Mouse (Mus musculus): ENCODE measurements around the gene Lamb3.

DNA sequence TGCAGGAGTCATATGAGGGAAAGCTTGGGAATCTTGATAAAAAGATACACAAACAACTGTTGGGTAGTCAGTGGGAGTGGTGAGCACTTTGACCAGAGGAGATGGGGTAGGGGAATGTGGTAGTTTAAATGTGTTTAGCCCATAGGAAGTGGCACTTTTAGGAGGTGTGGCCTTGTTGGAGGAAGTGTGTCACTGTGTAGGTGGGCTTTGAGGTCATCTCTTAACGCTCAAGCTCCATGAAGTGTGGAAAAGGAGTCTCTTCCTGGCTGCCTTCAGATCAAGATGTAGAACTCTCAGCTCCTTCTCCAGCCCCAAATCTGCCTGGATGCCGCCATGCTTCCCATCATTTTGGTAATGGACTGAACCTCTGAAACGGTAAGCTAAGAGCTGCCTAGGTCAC, at the start of gene Lamb3:
- TF ChIP-seq CTCF (IDR thresholded peaks at IDR 0.05; ENCODE audit: low read depth, low read length) (no peak), GATA1 (IDR thresholded peaks at IDR 0.05; ENCODE audit: borderline replicate concordance, low read length) (no peak), TAL1 (conservative IDR thresholded peaks at IDR 0.05; ENCODE audit: low read depth, low read length) (no peak), POLR2AphosphoS5 (IDR thresholded peaks at IDR 0.05; ENCODE audit: insufficient replicate concordance, low read depth, low read length) (no peak), GATA2 (IDR thresholded peaks at IDR 0.05; ENCODE audit: borderline replicate concordance, low read depth, low read length) (no peak)

Data from G1E (cell line).